25 mouse cellular contexts compared by ENCODE assay signal in genomic region chr14:104943450-104943849, GRCm38 (mm10).
A peak's percentile ranks its signal among the peaks of the same experiment; 100 is the strongest.
DNase-seq lines count a peak whose midpoint lies in the region; ATAC-seq and TF ChIP-seq lines count a peak whose summit lies in the region.
"Had no signal": no experiment of that assay in that cellular context is flagged by ENCODE, and none has a peak within 500 bp of the region (broad histone marks: within the 10 kb centered on the region; RNA-seq: fewer than 3 reads in every experiment).

No protein-coding gene starts in this region.

- no peaks in the 10 kb centered on the region for H3K9me3 ChIP-seq in forebrain, embryonic 14.5 days (replicated peaks; ENCODE audit: control insufficient read depth, low read length)
- H3K9me3 ChIP-seq in forebrain, embryonic 15.5 days, result no peaks in the 10 kb centered on the region
- H3K9me3 ChIP-seq in lung, embryonic 16.5 days (ENCODE audit: control insufficient read depth, low read length), result no peaks in the 10 kb centered on the region
- H3K9me3 ChIP-seq in hindbrain, embryonic 11.5 days (ENCODE audit: control insufficient read depth, low read length), result no peaks in the 10 kb centered on the region
- H3K9me3 ChIP-seq: embryonic facial prominence, embryonic 12.5 days; embryonic facial prominence, embryonic 15.5 days; hindbrain, embryonic 10.5 days had no signal

- H3K27me3 ChIP-seq in forebrain, embryonic 14.5 days (replicated peaks; ENCODE audit: control insufficient read depth, insufficient read depth, low read length), result no peaks in the 10 kb centered on the region
- no peaks in the 10 kb centered on the region for H3K27me3 ChIP-seq in forebrain, embryonic 15.5 days
- no peaks in the 10 kb centered on the region for H3K27me3 ChIP-seq in lung, embryonic 16.5 days (ENCODE audit: control insufficient read depth, insufficient read depth, low read depth, low read length)
- no peaks in the 10 kb centered on the region for H3K27me3 ChIP-seq in hindbrain, embryonic 11.5 days (ENCODE audit: control insufficient read depth, insufficient read depth, low read length)
- H3K27me3 ChIP-seq: embryonic facial prominence, embryonic 12.5 days; embryonic facial prominence, embryonic 15.5 days had no signal

- no peak for TF ChIP-seq POLR2A in lung, adult 2 months (IDR thresholded peaks at IDR 0.05; ENCODE audit: borderline replicate concordance, extremely low read depth, low read depth, low read length)

- H3K4me2 ChIP-seq in forebrain, embryonic 14.5 days (ENCODE audit: low read length), result no peak overlapping the region
- H3K4me2 ChIP-seq in forebrain, embryonic 15.5 days (replicated peaks), result no peak overlapping the region
- H3K4me2 ChIP-seq in lung, embryonic 16.5 days (ENCODE audit: low read depth, low read length), result no peak overlapping the region
- no peak overlapping the region for H3K4me2 ChIP-seq in hindbrain, embryonic 11.5 days (replicated peaks; ENCODE audit: low read depth, low read length)
- H3K4me2 ChIP-seq: embryonic facial prominence, embryonic 12.5 days; embryonic facial prominence, embryonic 15.5 days; heart, embryonic 11.5 days; hindbrain, embryonic 14.5 days had no signal

- peak; percentile 6 for DNase-seq in forebrain, embryonic 14.5 days (ENCODE audit: low spot score)
- no peak for DNase-seq in lung, adult 2 months
- peak; percentile 2 for DNase-seq in lung, postnatal 10 days
- DNase-seq in spleen, postnatal 14 days (ENCODE audit: low spot score in 2 of 2), result no peak
- DNase-seq in hindbrain, embryonic 11.5 days (ENCODE audit: low spot score), result no peak
- DNase-seq: adrenal gland, adult 8-10 months; adrenal gland, postnatal 25 days; cerebellum, adult 11 months; cerebellum, adult 2 months; cerebellum, adult 9-11 months; cerebellum, postnatal 25 days; gastrocnemius, adult 2 months; gastrocnemius, postnatal 14 days; heart, adult 11 months; heart, postnatal 36 days had no signal

- no peak overlapping the region for H3K27ac ChIP-seq in forebrain, embryonic 14.5 days (ENCODE audit: low read depth, low read length)
- H3K27ac ChIP-seq in forebrain, embryonic 15.5 days (replicated peaks), result no peak overlapping the region
- no peak overlapping the region for H3K27ac ChIP-seq in lung, embryonic 16.5 days (ENCODE audit: low read length)
- no peak overlapping the region for H3K27ac ChIP-seq in hindbrain, embryonic 11.5 days (ENCODE audit: low read depth, low read length)
- H3K27ac ChIP-seq: embryonic facial prominence, embryonic 12.5 days; embryonic facial prominence, embryonic 15.5 days; gastrocnemius, adult 2 months; hindbrain, embryonic 10.5 days; hindbrain, embryonic 14.5 days; hindbrain, postnatal 0 days had no signal

- no peaks in the 10 kb centered on the region for H3K4me1 ChIP-seq in forebrain, embryonic 14.5 days (ENCODE audit: control insufficient read depth, insufficient read depth, low read length)
- H3K4me1 ChIP-seq in forebrain, embryonic 15.5 days, result no peaks in the 10 kb centered on the region
- H3K4me1 ChIP-seq in lung, embryonic 16.5 days (replicated peaks; ENCODE audit: control insufficient read depth, insufficient read depth, low read length), result no peaks in the 10 kb centered on the region
- H3K4me1 ChIP-seq in lung, adult 2 months (ENCODE audit: control insufficient read depth, insufficient read depth, low read length), result no peaks in the 10 kb centered on the region
- no peaks in the 10 kb centered on the region for H3K4me1 ChIP-seq in hindbrain, embryonic 11.5 days (replicated peaks; ENCODE audit: control insufficient read depth, insufficient read depth, low read length)
- H3K4me1 ChIP-seq: embryonic facial prominence, embryonic 12.5 days; embryonic facial prominence, embryonic 15.5 days; hindbrain, embryonic 10.5 days had no signal

- H3K4me3 ChIP-seq in forebrain, embryonic 14.5 days (ENCODE audit: low read depth, low read length), result no peak overlapping the region
- no peak overlapping the region for H3K4me3 ChIP-seq in forebrain, embryonic 15.5 days
- H3K4me3 ChIP-seq in lung, embryonic 16.5 days (ENCODE audit: low read length), result no peak overlapping the region
- no peak overlapping the region for H3K4me3 ChIP-seq in lung, adult 2 months (replicated peaks; ENCODE audit: extremely low read depth, low read depth, low read length)
- no peak overlapping the region for H3K4me3 ChIP-seq in hindbrain, embryonic 11.5 days (ENCODE audit: low read depth, low read length)
- H3K4me3 ChIP-seq: embryonic facial prominence, embryonic 12.5 days; embryonic facial prominence, embryonic 15.5 days; gastrocnemius, adult 2 months; hindbrain, embryonic 10.5 days had no signal

- no peak for TF ChIP-seq CTCF in lung, adult 2 months (IDR thresholded peaks at IDR 0.05; ENCODE audit: insufficient read depth, low read length)

- H3K9ac ChIP-seq in forebrain, embryonic 14.5 days (ENCODE audit: low read length), result no peak overlapping the region
- no peak overlapping the region for H3K9ac ChIP-seq in forebrain, embryonic 15.5 days (replicated peaks)
- no peak overlapping the region for H3K9ac ChIP-seq in lung, embryonic 16.5 days (ENCODE audit: low read length)
- no peak overlapping the region for H3K9ac ChIP-seq in hindbrain, embryonic 11.5 days (ENCODE audit: low read depth, low read length)
- H3K9ac ChIP-seq: embryonic facial prominence, embryonic 12.5 days; embryonic facial prominence, embryonic 15.5 days; hindbrain, embryonic 14.5 days had no signal

- H3K36me3 ChIP-seq in forebrain, embryonic 14.5 days (ENCODE audit: control insufficient read depth, insufficient read depth, low read length), result no peaks in the 10 kb centered on the region
- H3K36me3 ChIP-seq in forebrain, embryonic 15.5 days, result no peaks in the 10 kb centered on the region
- H3K36me3 ChIP-seq in lung, embryonic 16.5 days (ENCODE audit: control insufficient read depth, insufficient read depth, low read length), result no peaks in the 10 kb centered on the region
- H3K36me3 ChIP-seq in hindbrain, embryonic 11.5 days (ENCODE audit: control insufficient read depth, insufficient read depth, low read length), result no peaks in the 10 kb centered on the region
- H3K36me3 ChIP-seq: embryonic facial prominence, embryonic 12.5 days; embryonic facial prominence, embryonic 15.5 days; hindbrain, embryonic 10.5 days had no signal

- ATAC-seq in forebrain, embryonic 14.5 days, result 0 out of 2 replicates have a peak, but pooled peaks have one; percentile 44
- ATAC-seq in forebrain, embryonic 15.5 days (replicated peaks), result no peak
- ATAC-seq in lung, embryonic 16.5 days (ENCODE audit: low read depth), result peak; percentile 86
- ATAC-seq in hindbrain, embryonic 11.5 days (ENCODE audit: low FRiP score), result no peak
- ATAC-seq: activated CD4-positive, CD25-positive, alpha-beta regulatory T cell, adult 4 months; forebrain, embryonic 16.5 days; hindbrain, postnatal 0 days had no signal

- WGBS in forebrain, embryonic 14.5 days, result 83% methylated on average over 5 of the region's 5 CpGs
- WGBS in forebrain, embryonic 15.5 days, result 80% methylated on average over 5 of the region's 5 CpGs
- 53% methylated on average over 5 of the region's 5 CpGs for WGBS in lung, embryonic 16.5 days
- WGBS in lung, adult 2 months, result 68% methylated on average over 5 of the region's 5 CpGs
- 96% methylated on average over 5 of the region's 5 CpGs for WGBS in hindbrain, embryonic 11.5 days

Comparison
In these comparisons a context has a peak if more than half of its experiments do, and no peak if none do; other contexts are left out.
1. ATAC-seq: peak in forebrain, embryonic 14.5 days (single experiment) and lung, embryonic 16.5 days (single experiment); none in forebrain, embryonic 15.5 days (single experiment) and hindbrain, embryonic 11.5 days (single experiment).
2. DNase-seq: peak in forebrain, embryonic 14.5 days (single experiment) and lung, postnatal 10 days (single experiment); none in lung, adult 2 months (single experiment), spleen, postnatal 14 days (0 of 2) and hindbrain, embryonic 11.5 days (single experiment).